Mouse (Mus musculus) cerebellum, adult 2 months (tissue): ENCODE measurements around the gene Bex2. TPM values are rescaled to one million over a fixed set of nuclear protein-coding genes. Genes with fewer than 3 reads are reported as not detected.
"Not testable (repeated sequence)": the region's sequence is repeated elsewhere in the genome, so short reads cannot be mapped to it uniquely, and the experiment has no call there.

Experiments used
- DNase-seq, 2 experiments: peaks; one replicate each; pipeline ENCODE4 v3.0.0; 2021
- H3K27ac ChIP-seq: fragments of 200-500 bp; 2 replicates; pipeline ENCODE4 v1.5.1; 2012; ENCODE audit warnings: low read length, control low read depth, inconsistent platforms; ENCODE audit not compliant: insufficient read depth
- H3K27me3 ChIP-seq: fragments of 200-500 bp; 2 replicates; pipeline ENCODE4 v1.6.1; 2012; ENCODE audit warnings: inconsistent platforms, mild to moderate bottlenecking, low read length, moderate library complexity; ENCODE audit not compliant: control insufficient read depth, insufficient read depth
- H3K4me1 ChIP-seq: fragments of 200-500 bp; 2 replicates; pipeline ENCODE4 v1.6.1; 2011; ENCODE audit warnings: low read length; ENCODE audit not compliant: control insufficient read depth, insufficient read depth
- H3K4me3 ChIP-seq: fragments of 200-500 bp; replicated peaks from 2 replicates; pipeline ENCODE3; 2011; ENCODE audit warnings: mild to moderate bottlenecking, low read depth, low read length, control low read depth; ENCODE audit not compliant: insufficient read depth
- CTCF ChIP-seq: fragments of 200-500 bp; IDR thresholded peaks from 2 replicates; pipeline ENCODE4 v1.5.1; 2011; ENCODE audit warnings: low read depth, mild to moderate bottlenecking, control low read depth, low read length, moderate library complexity, borderline replicate concordance; ENCODE audit not compliant: insufficient read depth
- POLR2A ChIP-seq: fragments of 200-500 bp; IDR thresholded peaks from 2 replicates; pipeline ENCODE4 v1.6.1; 2011; ENCODE audit warnings: low read length, control low read depth, borderline replicate concordance; ENCODE audit not compliant: insufficient read depth
- WGBS: fragments of 180-500 bp; shearing (Covaris S2); methylation state at CpG from one replicate; pipeline ENCODE4 v1.1.7; 2018; 5-methylcytosine and 5-hydroxymethylcytosine counted together
- polyA plus RNA-seq: library from polyadenylated mRNA; depleted of rRNA; stranded (reverse); fragments of >200 nt; gene quantifications from 2 replicates; pipeline ENCODE4 v1.2.3, GENCODE M21; 2012; rRNA removed

The Bex2 gene
- 291 and 304 TPM in 2 replicates for polyA plus RNA-seq

GRCm38 (mm10) chrX:136068020-136068419, at the start of gene Bex2:
Gene Bex2 (minus strand): TSS chrX:136068236.
- peak; percentile 46 to 80 for DNase-seq
- H3K27me3 ChIP-seq, H3K27ac ChIP-seq, H3K4me1 ChIP-seq: not testable (repeated sequence)
- H3K4me3 ChIP-seq, result peak within 1 kb of the TSS; percentile 99
- no CpG with 5 or more reads among the region's 32 CpGs for WGBS

GRCm38 (mm10) chrX:136115419-136115961, 47.5 kb upstream of the Bex2 start:
- Histone ChIP-seq H3K27me3 (no peaks in the 10 kb centered on the region), H3K4me1 (no peaks in the 10 kb centered on the region), H3K27ac (peak overlapping the region; percentile 25; the same call in 1 of the 2 replicates), H3K4me3 (peak overlapping the region; percentile 60)
- peak; percentile 51 to 72 for DNase-seq
- WGBS, result 14% methylated on average over 23 of the region's 23 CpGs
- TF ChIP-seq POLR2A (peak; percentile 45; the same call in 1 of the 2 replicates), CTCF (no peak)

GRCm38 (mm10) chrX:136115015-136115414, 47.0 kb upstream of the Bex2 start:
- TF ChIP-seq POLR2A, result no peak
- no peak for TF ChIP-seq CTCF
- no peak overlapping the region for H3K4me3 ChIP-seq
- H3K27ac ChIP-seq, result no peak overlapping the region
- H3K27me3 ChIP-seq, result no peaks in the 10 kb centered on the region
- 39% methylated on average over 4 of the region's 4 CpGs for WGBS
- no peaks in the 10 kb centered on the region for H3K4me1 ChIP-seq
- DNase-seq, result no peak

GRCm38 (mm10) chrX:136107942-136108341, 39.9 kb upstream of the Bex2 start:
- 29% methylated on average over 6 of the region's 6 CpGs for WGBS
- H3K4me1 ChIP-seq, result no peaks in the 10 kb centered on the region
- peak overlapping the region; percentile 52 for H3K4me3 ChIP-seq
- TF ChIP-seq POLR2A (no peak), CTCF (peak; percentile 50; the same call in 1 of the 2 replicates)
- no peak overlapping the region for H3K27ac ChIP-seq
- H3K27me3 ChIP-seq, result no peaks in the 10 kb centered on the region
- peak; percentile 52 to 56 for DNase-seq

GRCm38 (mm10) chrX:136104724-136105088, 36.7 kb upstream of the Bex2 start:
- TF ChIP-seq POLR2A (no peak), CTCF (no peak)
- Histone ChIP-seq H3K27me3 (no peaks in the 10 kb centered on the region), H3K4me3 (no peak overlapping the region), H3K27ac (no peak overlapping the region), H3K4me1 (no peaks in the 10 kb centered on the region)
- WGBS, result 42% methylated on average over 3 of the region's 3 CpGs
- DNase-seq, result no peak

- no peaks in the 10 kb centered on the region for H3K27me3 ChIP-seq
- H3K27ac ChIP-seq, result no peak overlapping the region
- TF ChIP-seq POLR2A (no peak), CTCF (no peak)
- no peak for DNase-seq
- H3K4me3 ChIP-seq, result no peak overlapping the region
- no peaks in the 10 kb centered on the region for H3K4me1 ChIP-seq
- 47% methylated on average over 4 of the region's 4 CpGs for WGBS
Measured at GRCm38 (mm10) chrX:136104046-136104723, 36.1 kb upstream of the Bex2 start.

GRCm38 (mm10) chrX:136094421-136094820, 26.4 kb upstream of the Bex2 start:
- TF ChIP-seq CTCF, result no peak
- 22% methylated on average over 2 of the region's 2 CpGs for WGBS
- Histone ChIP-seq H3K4me3 (no peak overlapping the region), H3K27me3 (no peaks in the 10 kb centered on the region), H3K4me1 (no peaks in the 10 kb centered on the region), H3K27ac (no peak overlapping the region)
- no peak for DNase-seq

- no peak for TF ChIP-seq CTCF
- 45% methylated on average over 2 of the region's 2 CpGs for WGBS
- no peak overlapping the region for H3K27ac ChIP-seq
- no peaks in the 10 kb centered on the region for H3K4me1 ChIP-seq
- H3K4me3 ChIP-seq, result no peak overlapping the region
- no peaks in the 10 kb centered on the region for H3K27me3 ChIP-seq
- no peak for DNase-seq
Measured at GRCm38 (mm10) chrX:136092497-136093279, 24.7 kb upstream of the Bex2 start.
